Mouse (Mus musculus) liver, embryonic 13.5 days (tissue): ENCODE data around the gene Ints14. TPM values are rescaled to one million over a fixed set of nuclear protein-coding genes. Genes with fewer than 3 reads are reported as not detected.
"Not testable (repeated sequence)": the region's sequence is repeated elsewhere in the genome, so short reads cannot be mapped to it uniquely, and the experiment has no call there.

ENCODE experiments used
- ATAC-seq: fragments of 200-750 bp; cut with Nextera tagmentation; 2 replicates; pipeline ENCODE4 v1.8.0; 2017; ENCODE audit warnings: low read depth, mild to moderate bottlenecking, moderate number of reproducible peaks, moderate library complexity
- DNase-seq: peaks from one replicate; pipeline ENCODE4 v3.0.0; 2022
- H3K27ac ChIP-seq: fragments of 300-500 bp; sonication (generic); 2 replicates; pipeline ENCODE4 v1.5.1; 2015; ENCODE audit warnings: moderate library complexity, mild to moderate bottlenecking, inconsistent platforms
- H3K27me3 ChIP-seq: fragments of 300-500 bp; sonication (generic); 2 replicates; pipeline ENCODE4 v1.6.1; 2015; ENCODE audit warnings: mild to moderate bottlenecking, inconsistent platforms
- H3K36me3 ChIP-seq: fragments of 300-500 bp; sonication (generic); 2 replicates; pipeline ENCODE4 v1.6.1; 2015; ENCODE audit warnings: mild to moderate bottlenecking, inconsistent platforms
- H3K4me1 ChIP-seq: fragments of 300-500 bp; sonication (generic); replicated peaks from 2 replicates; pipeline ENCODE4 v1.6.1; 2015; ENCODE audit warnings: inconsistent platforms
- H3K4me2 ChIP-seq: fragments of 300-500 bp; sonication (generic); 2 replicates; pipeline ENCODE4 v1.6.1; 2015; ENCODE audit warnings: inconsistent platforms, mild to moderate bottlenecking, moderate library complexity
- H3K4me3 ChIP-seq: fragments of 300-500 bp; sonication (generic); replicated peaks from 2 replicates; pipeline ENCODE4 v1.5.1; 2015; ENCODE audit warnings: mild to moderate bottlenecking, inconsistent platforms
- H3K9ac ChIP-seq: fragments of 300-500 bp; sonication (generic); 2 replicates; pipeline ENCODE4 v1.6.1; 2015; ENCODE audit warnings: mild to moderate bottlenecking, inconsistent platforms
- H3K9me3 ChIP-seq: fragments of 300-500 bp; sonication (generic); replicated peaks from 2 replicates; pipeline ENCODE4 v1.6.1; 2016; ENCODE audit warnings: inconsistent platforms
- WGBS: fragments of 180-500 bp; shearing (Covaris S2); methylation state at CpG from one replicate; pipeline ENCODE4 v1.1.7; 2015; ENCODE audit not compliant: insufficient replicate concordance; 5-methylcytosine and 5-hydroxymethylcytosine counted together
- polyA plus RNA-seq: library from polyadenylated mRNA; unstranded; fragments of >200 nt; fragmentation: Nextera tagmentation; extraction: Ambion mirVana; gene quantifications from 2 replicates; pipeline ENCODE4 v1.2.1, GENCODE M21; 2015

Gene Ints14
- polyA plus RNA-seq, 1 experiment from 2014 or later, result 29.9 TPM

- peak overlapping the region; percentile 34 for H3K4me2 ChIP-seq
- H3K27ac ChIP-seq, result peak overlapping the region; percentile 54
- peak overlapping the region; percentile 43; the same call in 1 of the 2 replicates for H3K9ac ChIP-seq
- ATAC-seq, result peak; percentile 85
- no peaks in the 10 kb centered on the region for H3K9me3 ChIP-seq
- H3K36me3 ChIP-seq, result no peaks in the 10 kb centered on the region
- DNase-seq, result peak; percentile 49
- peaks cover 43% of the 10 kb centered on the region for H3K4me1 ChIP-seq
- no peak overlapping the region for H3K4me3 ChIP-seq
- 18% methylated on average over 7 of the region's 7 CpGs for WGBS
- H3K27me3 ChIP-seq, result peaks cover 37% of the 10 kb centered on the region
Observed at GRCm38 (mm10) chr9:64953190-64953589, 7.5 kb upstream of the Ints14 start.

GRCm38 (mm10) chr9:64956337-64956736, 4.4 kb upstream of the Ints14 start:
- Histone ChIP-seq H3K9me3 (no peaks in the 10 kb centered on the region), H3K27ac (peak overlapping the region; percentile 68; the same call in 1 of the 2 replicates), H3K4me3 (peak overlapping the region; percentile 35), H3K36me3 (no peaks in the 10 kb centered on the region), H3K4me1 (peaks cover 57% of the 10 kb centered on the region), H3K4me2 (peak overlapping the region; percentile 65), H3K9ac (peak overlapping the region; percentile 58), H3K27me3 (peaks cover 12% of the 10 kb centered on the region)
- ATAC-seq, result no peak
- DNase-seq, result peak; percentile 45
- WGBS, result 10% methylated on average over 12 of the region's 12 CpGs

GRCm38 (mm10) chr9:64957276-64957675, 3.4 kb upstream of the Ints14 start:
- no peak for ATAC-seq
- Histone ChIP-seq H3K9me3 (no peaks in the 10 kb centered on the region), H3K27ac (no peak overlapping the region), H3K4me3 (no peak overlapping the region), H3K27me3 (0 out of 2 replicates have a peak, but pooled peaks cover 4% of the 10 kb centered on the region), H3K9ac (no peak overlapping the region), H3K4me2 (no peak overlapping the region), H3K36me3 (peaks cover 2% of the 10 kb centered on the region), H3K4me1 (peaks cover 60% of the 10 kb centered on the region)
- 75% methylated on average over 3 of the region's 3 CpGs for WGBS
- no peak for DNase-seq

GRCm38 (mm10) chr9:64960978-64961320, 244 bp downstream of the Ints14 start:
- no peaks in the 10 kb centered on the region for H3K27me3 ChIP-seq
- peaks cover 33% of the 10 kb centered on the region for H3K4me1 ChIP-seq
- DNase-seq (no peak), ATAC-seq (peak; percentile 80)
- H3K27ac ChIP-seq, result peak overlapping the region; percentile 91
- peak overlapping the region; percentile 92 for H3K9ac ChIP-seq
- peaks cover 35% of the 10 kb centered on the region for H3K36me3 ChIP-seq
- WGBS, result under 1% methylated on average over 17 of the region's 17 CpGs
- peak overlapping the region; percentile 83 for H3K4me2 ChIP-seq
- peak overlapping the region; percentile 89 for H3K4me3 ChIP-seq
- H3K9me3 ChIP-seq, result no peaks in the 10 kb centered on the region

- Histone ChIP-seq H3K4me2 (no peak overlapping the region), H3K9ac (no peak overlapping the region), H3K27ac (no peak overlapping the region), H3K36me3 (peaks cover 97% of the 10 kb centered on the region), H3K4me1 (peaks cover 20% of the 10 kb centered on the region), H3K4me3 (no peak overlapping the region), H3K9me3 (no peaks in the 10 kb centered on the region), H3K27me3 (no peaks in the 10 kb centered on the region)
- DNase-seq, result no peak
- 76% methylated on average over 3 of the region's 3 CpGs for WGBS
- ATAC-seq, result no peak
Observed at GRCm38 (mm10) chr9:64980548-64980947, 19.8 kb downstream of the Ints14 start.

GRCm38 (mm10) chr9:64981904-64982303, 21.2 kb downstream of the Ints14 start:
- H3K4me1 ChIP-seq, result peaks cover 28% of the 10 kb centered on the region
- DNase-seq (no peak), ATAC-seq (no peak)
- H3K27me3 ChIP-seq, result no peaks in the 10 kb centered on the region
- H3K27ac ChIP-seq, result 0 out of 2 replicates have a peak overlapping the region, but pooled peaks have one; percentile 3
- H3K4me3 ChIP-seq, result no peak overlapping the region
- no peaks in the 10 kb centered on the region for H3K9me3 ChIP-seq
- peaks cover 97% of the 10 kb centered on the region for H3K36me3 ChIP-seq
- no peak overlapping the region for H3K4me2 ChIP-seq
- 59% methylated on average over 1 of the region's 1 CpGs for WGBS
- no peak overlapping the region for H3K9ac ChIP-seq

- Histone ChIP-seq H3K27me3 (no peaks in the 10 kb centered on the region), H3K27ac (peak overlapping the region; percentile 85), H3K4me3 (no peak overlapping the region; the same call in 1 of the 2 replicates), H3K4me1 (peaks cover 41% of the 10 kb centered on the region), H3K9me3 (no peaks in the 10 kb centered on the region), H3K36me3 (peaks cover 92% of the 10 kb centered on the region), H3K4me2 (peak overlapping the region; percentile 46), H3K9ac (peak overlapping the region; percentile 52)
- DNase-seq (peak; percentile 75), ATAC-seq (peak; percentile 97)
- 26% methylated on average over 8 of the region's 8 CpGs for WGBS
Observed at GRCm38 (mm10) chr9:64985037-64985794, 24.5 kb downstream of the Ints14 start.

- H3K4me1 ChIP-seq, result peaks cover 41% of the 10 kb centered on the region
- DNase-seq, result no peak
- no peak for ATAC-seq
- H3K4me3 ChIP-seq, result no peak overlapping the region; the same call in 1 of the 2 replicates
- WGBS, result 81% methylated on average over 9 of the region's 9 CpGs
- H3K9me3 ChIP-seq, result no peaks in the 10 kb centered on the region
- H3K9ac ChIP-seq, result peak overlapping the region; percentile 8; the same call in 1 of the 2 replicates
- H3K27me3 ChIP-seq, result no peaks in the 10 kb centered on the region
- peaks cover 92% of the 10 kb centered on the region for H3K36me3 ChIP-seq
- peak overlapping the region; percentile 85 for H3K27ac ChIP-seq
- peak overlapping the region; percentile 46 for H3K4me2 ChIP-seq
Observed at GRCm38 (mm10) chr9:64985807-64986206, 25.1 kb downstream of the Ints14 start.

GRCm38 (mm10) chr9:64987651-64988050, 26.9 kb downstream of the Ints14 start:
- DNase-seq, result no peak
- 88% methylated on average over 2 of the region's 2 CpGs for WGBS
- no peaks in the 10 kb centered on the region for H3K27me3 ChIP-seq
- no peak overlapping the region for H3K9ac ChIP-seq
- H3K36me3 ChIP-seq, result peaks cover 85% of the 10 kb centered on the region
- H3K4me2 ChIP-seq, result no peak overlapping the region
- no peak overlapping the region for H3K27ac ChIP-seq
- no peak for ATAC-seq
- no peak overlapping the region for H3K4me3 ChIP-seq
- H3K9me3 ChIP-seq, result no peaks in the 10 kb centered on the region
- H3K4me1 ChIP-seq, result peaks cover 41% of the 10 kb centered on the region

- Histone ChIP-seq H3K9me3 (no peaks in the 10 kb centered on the region), H3K27ac (no peak overlapping the region), H3K4me1 (peaks cover 38% of the 10 kb centered on the region), H3K9ac (no peak overlapping the region), H3K4me3 (no peak overlapping the region), H3K4me2 (no peak overlapping the region), H3K27me3 (no peaks in the 10 kb centered on the region), H3K36me3 (peaks cover 85% of the 10 kb centered on the region)
- 61% methylated on average over 6 of the region's 6 CpGs for WGBS
- no peak for DNase-seq
- ATAC-seq, result peak; percentile 19; the same call in 1 of the 2 replicates
Observed at GRCm38 (mm10) chr9:64988443-64988842, 27.7 kb downstream of the Ints14 start.

GRCm38 (mm10) chr9:64990291-64990690, 29.6 kb downstream of the Ints14 start:
- Histone ChIP-seq H3K9me3 (no peaks in the 10 kb centered on the region), H3K27me3 (no peaks in the 10 kb centered on the region), H3K4me2 (no peak overlapping the region), H3K9ac (no peak overlapping the region), H3K27ac (no peak overlapping the region), H3K4me3 (no peak overlapping the region), H3K4me1 (peaks cover 24% of the 10 kb centered on the region), H3K36me3 (peaks cover 82% of the 10 kb centered on the region)
- ATAC-seq, result no peak
- WGBS, result 80% methylated on average over 7 of the region's 7 CpGs
- DNase-seq, result no peak

GRCm38 (mm10) chr9:64995464-64995863, 34.8 kb downstream of the Ints14 start:
- peaks cover 74% of the 10 kb centered on the region for H3K36me3 ChIP-seq
- not testable (repeated sequence) for DNase-seq, H3K9ac ChIP-seq, ATAC-seq, H3K27me3 ChIP-seq, H3K27ac ChIP-seq, H3K4me2 ChIP-seq, H3K4me1 ChIP-seq, H3K9me3 ChIP-seq, H3K4me3 ChIP-seq
- 86% methylated on average over 1 of the region's 1 CpGs for WGBS
